7 mouse cellular contexts compared by ENCODE assay signal in the genomic region with DNA sequence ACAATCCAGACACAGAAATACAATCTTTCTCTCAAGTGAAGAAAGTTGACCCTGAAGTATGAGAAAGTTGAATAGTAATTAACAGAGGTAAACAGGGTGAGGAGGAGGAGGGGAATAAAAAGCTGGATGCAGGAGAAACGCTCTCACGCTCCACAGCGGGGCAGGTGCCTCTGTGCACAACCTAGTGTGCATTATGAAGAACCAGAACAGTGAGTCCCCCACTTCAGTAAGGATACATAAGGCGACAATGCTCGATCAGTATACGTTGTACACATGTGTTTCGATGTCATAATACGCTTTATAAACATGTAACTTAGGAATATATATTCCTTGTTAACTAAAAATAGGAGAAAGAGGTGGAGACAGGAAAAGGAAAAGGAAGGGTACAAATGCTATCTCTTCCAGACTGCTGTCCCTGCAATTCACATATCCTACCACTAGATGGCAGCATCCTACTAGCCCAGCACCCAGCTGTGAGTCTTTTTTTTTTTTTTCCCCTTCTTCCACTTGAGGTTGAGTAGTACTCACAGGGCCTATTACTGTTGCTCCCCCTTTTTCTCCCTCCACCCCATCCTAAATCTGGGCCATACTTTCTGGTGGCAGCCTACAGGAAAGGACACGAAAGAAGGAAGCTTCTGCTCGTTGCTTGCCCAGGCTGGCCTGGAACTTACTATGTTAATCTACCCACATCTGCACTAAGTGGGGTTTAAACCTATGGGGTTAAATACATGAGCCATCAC. TPM values are rescaled to one million over a fixed set of nuclear protein-coding genes. Genes with fewer than 3 reads are reported as not detected.
DNase-seq lines count a peak whose midpoint lies in the region; ATAC-seq and TF ChIP-seq lines count a peak whose summit lies in the region.

No protein-coding gene starts in this region.

- peak; percentile 62; the same call in 1 of the 2 replicates for TF ChIP-seq CTCF in lung, adult 2 months (IDR thresholded peaks at IDR 0.05; ENCODE audit: insufficient read depth, low read length)

- WGBS in lung, adult 2 months: 73% methylated on average over 10 of the region's 10 CpGs

- no peak for TF ChIP-seq POLR2A in lung, adult 2 months (IDR thresholded peaks at IDR 0.05; ENCODE audit: borderline replicate concordance, extremely low read depth, low read depth, low read length)

- ATAC-seq in CD4-positive, CD25-positive, alpha-beta regulatory T cell, adult 4 months: peak; percentile 85

- no peaks in the 10 kb centered on the region for H3K4me1 ChIP-seq in lung, adult 2 months (ENCODE audit: control insufficient read depth, insufficient read depth, low read length)

- H3K4me3 ChIP-seq in lung, adult 2 months (replicated peaks; ENCODE audit: extremely low read depth, low read depth, low read length): no peak overlapping the region

- peak; percentile 76 for DNase-seq in 416B (ENCODE audit: low read depth)
- peak; percentile 47 for DNase-seq in c-Kit-positive CD71-positive TER-119-negative erythroid progenitor cells, embryonic 14.5 days (ENCODE audit: low read depth)
- peak; percentile 10 for DNase-seq in gonadal fat pad, adult 2 months (ENCODE audit: low read depth)
- DNase-seq in kidney, adult 18-20 months: peak; percentile 54
- DNase-seq in lung, adult 2 months: peak; percentile 39
- peak; percentile 71 for DNase-seq in retina, postnatal 1 day

RNA-seq across cellular contexts. Expression of a gene that starts 47.7 kb away (rescaled TPM):
- polyA plus RNA-seq in CD4-positive, CD25-positive, alpha-beta regulatory T cell, adult 4 months (2017; shearing (Covaris generic)): 10 to 100 TPM; 19.4 to 29.4 TPM
- polyA plus RNA-seq in gonadal fat pad, adult 2 months (2012; rRNA removed): 9.5 and 10.2 TPM in 2 replicates
- 5.7 and 7.5 TPM in 2 replicates for polyA plus RNA-seq in lung, adult 2 months (2012; rRNA removed)

Comparison
In these comparisons a context has a peak if more than half of its experiments do, and no peak if none do; other contexts are left out.
1. DNase-seq: peak in every context shown above with its lines; median percentile 76 in 416B; 71 in retina, postnatal 1 day; 54 in kidney, adult 18-20 months; 47 in c-Kit-positive CD71-positive TER-119-negative erythroid progenitor cells, embryonic 14.5 days; 39 in lung, adult 2 months; 10 in gonadal fat pad, adult 2 months.